Mouse (Mus musculus) neural tube, embryonic 12.5 days (tissue): ENCODE results near the gene Hdac7. TPM values are rescaled to one million over a fixed set of nuclear protein-coding genes. Genes with fewer than 3 reads are reported as not detected.

Experiments used
- ATAC-seq: fragments of 200-750 bp; cut with Nextera tagmentation; 2 replicates; pipeline ENCODE4 v1.8.0; 2017; ENCODE audit warnings: low read depth, mild to moderate bottlenecking, moderate TSS enrichment, moderate library complexity; ENCODE audit not compliant: low FRiP score
- H3K27ac ChIP-seq: fragments of 300-500 bp; sonication (generic); 2 replicates; pipeline ENCODE4 v1.5.1; 2016
- H3K27me3 ChIP-seq: fragments of 300-500 bp; sonication (generic); replicated peaks from 2 replicates; pipeline ENCODE4 v1.6.1; 2016; ENCODE audit warnings: mild to moderate bottlenecking
- H3K36me3 ChIP-seq: fragments of 300-500 bp; sonication (generic); 2 replicates; pipeline ENCODE4 v1.6.1; 2016; ENCODE audit warnings: mild to moderate bottlenecking
- H3K4me1 ChIP-seq: fragments of 300-500 bp; sonication (generic); 2 replicates; pipeline ENCODE4 v1.6.1; 2016
- H3K4me2 ChIP-seq: fragments of 300-500 bp; sonication (generic); replicated peaks from 2 replicates; pipeline ENCODE4 v1.6.1; 2016; ENCODE audit warnings: mild to moderate bottlenecking
- H3K4me3 ChIP-seq: fragments of 300-500 bp; sonication (generic); 2 replicates; pipeline ENCODE4 v1.5.1; 2016
- H3K9ac ChIP-seq: fragments of 300-500 bp; sonication (generic); 2 replicates; pipeline ENCODE4 v1.6.1; 2016; ENCODE audit warnings: mild to moderate bottlenecking
- H3K9me3 ChIP-seq: fragments of 300-500 bp; sonication (generic); 2 replicates; pipeline ENCODE4 v1.6.1; 2016; ENCODE audit warnings: mild to moderate bottlenecking
- WGBS: fragments of 180-500 bp; shearing (Covaris S2); methylation state at CpG from one replicate; pipeline ENCODE4 v1.1.7; 2016; 5-methylcytosine and 5-hydroxymethylcytosine counted together
- polyA plus RNA-seq: library from polyadenylated mRNA; unstranded; fragments of >200 nt; fragmentation: Nextera tagmentation; extraction: Ambion mirVana; gene quantifications from 2 replicates; pipeline ENCODE4 v1.2.1, GENCODE M21; 2016

Hdac7 gene
- polyA plus RNA-seq, 1 experiment from 2014 or later, result 29.7 TPM

GRCm38 (mm10) chr15:97808532-97808931 is 35.8 kb downstream of the Hdac7 start:
- Histone ChIP-seq H3K4me2 (no peak overlapping the region), H3K4me1 (peaks cover 18% of the 10 kb centered on the region), H3K27ac (no peak overlapping the region), H3K27me3 (no peaks in the 10 kb centered on the region), H3K36me3 (peaks cover 59% of the 10 kb centered on the region), H3K9ac (no peak overlapping the region), H3K4me3 (no peak overlapping the region), H3K9me3 (no peaks in the 10 kb centered on the region)
- 88% methylated on average over 14 of the region's 14 CpGs for WGBS
- no peak for ATAC-seq

GRCm38 (mm10) chr15:97807867-97808266 is 36.4 kb downstream of the Hdac7 start:
- WGBS, result 82% methylated on average over 12 of the region's 12 CpGs
- no peak overlapping the region for H3K27ac ChIP-seq
- H3K9me3 ChIP-seq, result no peaks in the 10 kb centered on the region
- peaks cover 59% of the 10 kb centered on the region for H3K36me3 ChIP-seq
- no peak overlapping the region for H3K9ac ChIP-seq
- H3K4me2 ChIP-seq, result no peak overlapping the region
- peaks cover 13% of the 10 kb centered on the region for H3K4me1 ChIP-seq
- ATAC-seq, result no peak
- H3K27me3 ChIP-seq, result no peaks in the 10 kb centered on the region
- H3K4me3 ChIP-seq, result no peak overlapping the region

GRCm38 (mm10) chr15:97802575-97802974 is 41.7 kb downstream of the Hdac7 start:
- H3K4me1 ChIP-seq, result peaks cover 23% of the 10 kb centered on the region; the same call in 1 of the 2 replicates
- H3K27ac ChIP-seq, result no peak overlapping the region
- WGBS, result 12% methylated on average over 13 of the region's 13 CpGs
- H3K9ac ChIP-seq, result no peak overlapping the region
- no peaks in the 10 kb centered on the region for H3K9me3 ChIP-seq
- H3K27me3 ChIP-seq, result no peaks in the 10 kb centered on the region
- H3K36me3 ChIP-seq, result peaks cover 43% of the 10 kb centered on the region
- no peak overlapping the region for H3K4me3 ChIP-seq
- H3K4me2 ChIP-seq, result peak overlapping the region; percentile 44
- peak; percentile 61 for ATAC-seq

DNA sequence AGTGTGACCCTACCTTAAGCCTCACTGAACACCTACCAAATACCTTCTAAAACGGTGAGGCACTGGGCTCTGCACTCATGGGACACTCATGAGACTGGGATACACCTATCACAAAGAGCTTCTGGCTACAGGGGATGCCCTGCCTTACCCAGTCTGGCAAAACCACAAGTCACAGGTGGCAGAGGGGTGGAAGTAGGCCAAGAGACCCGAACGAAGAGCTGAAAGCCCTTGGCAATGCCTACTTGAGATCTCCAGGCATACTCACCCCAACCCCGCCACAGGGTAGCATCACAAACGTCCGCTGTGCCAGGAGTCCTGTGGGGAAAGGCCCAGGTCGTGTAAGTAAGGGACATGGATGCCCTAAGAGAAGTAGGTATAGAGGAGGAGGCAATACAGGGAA is 42.5 kb downstream of the Hdac7 start:
- Histone ChIP-seq H3K9me3 (no peaks in the 10 kb centered on the region), H3K27ac (no peak overlapping the region), H3K4me2 (peak overlapping the region; percentile 44; the same call in 1 of the 2 replicates), H3K27me3 (no peaks in the 10 kb centered on the region), H3K4me1 (peaks cover 23% of the 10 kb centered on the region; the same call in 1 of the 2 replicates), H3K9ac (no peak overlapping the region), H3K36me3 (peaks cover 43% of the 10 kb centered on the region), H3K4me3 (no peak overlapping the region)
- no peak for ATAC-seq
- 85% methylated on average over 7 of the region's 7 CpGs for WGBS

DNA sequence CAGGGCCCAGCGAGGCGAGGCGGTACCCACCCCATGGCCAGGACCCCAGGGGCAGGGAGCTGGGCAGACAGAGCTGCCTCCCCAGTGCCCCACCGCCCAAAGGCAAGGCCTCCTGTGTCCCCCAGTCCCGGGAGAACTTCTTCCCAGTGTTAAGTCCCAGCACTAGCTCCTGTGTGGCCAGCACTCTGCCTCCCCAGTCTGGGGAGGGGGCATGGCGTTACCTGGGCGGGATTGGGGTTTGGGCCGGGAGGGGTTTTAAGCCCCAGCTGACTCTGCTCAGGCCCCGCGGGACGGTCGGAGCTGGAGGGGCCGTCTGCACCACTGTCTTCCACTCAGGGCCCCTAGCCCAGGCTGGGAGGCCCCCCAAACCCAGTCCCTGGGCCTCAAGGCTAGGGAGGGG is 43.4 kb downstream of the Hdac7 start:
- Histone ChIP-seq H3K36me3 (peaks cover 45% of the 10 kb centered on the region), H3K9ac (no peak overlapping the region), H3K4me2 (no peak overlapping the region), H3K27me3 (no peaks in the 10 kb centered on the region), H3K4me1 (peaks cover 23% of the 10 kb centered on the region; the same call in 1 of the 2 replicates), H3K27ac (no peak overlapping the region), H3K9me3 (no peaks in the 10 kb centered on the region), H3K4me3 (no peak overlapping the region)
- WGBS, result 88% methylated on average over 13 of the region's 13 CpGs
- ATAC-seq, result no peak

- peaks cover 52% of the 10 kb centered on the region for H3K36me3 ChIP-seq
- no peak for ATAC-seq
Observed at GRCm38 (mm10) chr15:97799446-97799845, 44.9 kb downstream of the Hdac7 start.

DNA sequence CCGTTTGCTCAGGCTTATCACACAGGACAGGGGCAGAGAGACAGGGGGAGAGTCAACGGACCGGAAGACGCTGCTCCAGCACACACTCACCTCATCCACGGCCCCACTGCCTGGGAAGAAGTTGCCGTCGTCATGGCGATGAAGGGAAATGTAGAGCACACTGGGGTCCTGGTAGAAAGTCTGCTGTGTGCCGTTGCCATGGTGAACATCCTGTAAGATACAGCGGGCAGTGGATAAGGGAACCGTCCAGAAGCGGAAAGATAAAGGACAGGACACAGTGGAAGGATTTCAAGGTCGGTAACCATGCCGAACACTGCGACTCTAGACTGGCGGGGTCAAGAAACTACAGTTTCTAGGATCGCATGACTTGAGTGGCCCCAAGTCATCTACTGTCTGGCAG is 46.2 kb downstream of the Hdac7 start:
- H3K9me3 ChIP-seq, result no peaks in the 10 kb centered on the region
- H3K4me2 ChIP-seq, result peak overlapping the region; percentile 9; the same call in 1 of the 2 replicates
- peaks cover 23% of the 10 kb centered on the region; the same call in 1 of the 2 replicates for H3K4me1 ChIP-seq
- H3K27ac ChIP-seq, result no peak overlapping the region
- peak; percentile 60; the same call in 1 of the 2 replicates for ATAC-seq
- no peak overlapping the region for H3K9ac ChIP-seq
- no peak overlapping the region for H3K4me3 ChIP-seq
- peaks cover 65% of the 10 kb centered on the region for H3K36me3 ChIP-seq
- H3K27me3 ChIP-seq, result no peaks in the 10 kb centered on the region
- WGBS, result 33% methylated on average over 17 of the region's 17 CpGs

More at GRCm38 (mm10) chr15:97799446-97799845, 44.9 kb downstream of the Hdac7 start:
- Histone ChIP-seq H3K9ac (no peak overlapping the region), H3K9me3 (no peaks in the 10 kb centered on the region), H3K27ac (no peak overlapping the region), H3K4me2 (no peak overlapping the region), H3K4me1 (peaks cover 23% of the 10 kb centered on the region; the same call in 1 of the 2 replicates), H3K4me3 (no peak overlapping the region), H3K27me3 (no peaks in the 10 kb centered on the region)
- WGBS, result 91% methylated on average over 11 of the region's 11 CpGs

DNA sequence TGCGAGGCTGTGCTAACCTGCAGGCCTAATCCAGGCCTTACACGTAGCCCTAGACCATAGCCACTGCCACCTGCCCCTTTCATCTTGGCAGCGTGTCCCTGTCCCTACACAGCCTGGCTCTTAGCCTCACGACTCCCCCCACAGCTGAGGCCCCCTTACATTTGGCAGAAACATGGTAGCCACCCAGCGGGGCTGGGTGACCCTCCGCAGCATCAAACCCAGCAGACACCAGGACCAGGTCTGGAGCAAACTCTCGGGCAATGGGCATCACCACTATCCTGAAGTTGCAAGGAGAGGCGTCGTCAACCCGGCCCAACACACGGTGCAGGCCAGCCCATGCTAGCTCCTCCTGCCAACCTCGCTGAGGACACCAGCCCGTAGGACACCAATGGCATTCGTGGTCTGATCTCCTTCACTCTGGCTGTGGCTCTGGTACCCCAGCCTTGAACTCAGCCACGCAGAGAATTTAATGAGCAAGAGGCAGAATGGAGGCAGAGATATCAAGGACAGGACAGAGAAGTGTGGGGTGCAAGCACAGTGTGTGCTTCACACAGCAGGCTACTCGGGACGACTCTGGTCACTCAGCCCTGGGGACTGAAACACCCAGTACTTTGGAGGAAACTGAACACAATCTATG is 47.5 kb downstream of the Hdac7 start:
- Histone ChIP-seq H3K36me3 (peaks cover 72% of the 10 kb centered on the region), H3K4me1 (peaks cover 13% of the 10 kb centered on the region; the same call in 1 of the 2 replicates), H3K9ac (no peak overlapping the region), H3K9me3 (no peaks in the 10 kb centered on the region), H3K27me3 (no peaks in the 10 kb centered on the region), H3K4me2 (no peak overlapping the region), H3K27ac (no peak overlapping the region), H3K4me3 (no peak overlapping the region)
- WGBS, result 94% methylated on average over 17 of the region's 17 CpGs
- no peak for ATAC-seq

- peaks cover 74% of the 10 kb centered on the region for H3K36me3 ChIP-seq
Observed at GRCm38 (mm10) chr15:97795559-97796235, 48.6 kb downstream of the Hdac7 start.

DNA sequence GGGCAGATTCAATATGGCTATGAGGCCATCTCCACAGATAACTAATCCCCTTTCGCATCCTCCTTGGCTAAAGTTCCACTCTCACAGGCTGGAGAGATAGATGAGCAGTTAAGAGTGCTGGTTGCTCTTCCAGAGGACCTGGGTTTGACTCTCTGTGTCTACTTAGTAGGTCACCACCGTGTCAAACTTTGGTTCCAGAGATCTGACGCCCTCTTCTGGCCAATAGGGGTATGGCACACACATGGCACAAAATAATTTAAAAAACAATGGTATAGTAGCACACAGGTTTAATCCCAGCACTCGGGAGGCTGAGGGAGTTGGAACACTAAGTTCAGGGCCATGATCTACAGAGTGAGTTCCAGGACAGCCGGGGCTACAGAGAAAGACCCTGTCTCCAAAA is 50.0 kb downstream of the Hdac7 start:
- WGBS, result 74% methylated on average over 5 of the region's 5 CpGs
- H3K27me3 ChIP-seq, result no peaks in the 10 kb centered on the region
- no peak overlapping the region for H3K4me2 ChIP-seq
- no peak overlapping the region for H3K4me3 ChIP-seq
- no peaks in the 10 kb centered on the region for H3K9me3 ChIP-seq
- H3K36me3 ChIP-seq, result peaks cover 67% of the 10 kb centered on the region
- ATAC-seq, result no peak
- no peak overlapping the region for H3K27ac ChIP-seq
- peaks cover 13% of the 10 kb centered on the region; the same call in 1 of the 2 replicates for H3K4me1 ChIP-seq
- H3K9ac ChIP-seq, result no peak overlapping the region

More at GRCm38 (mm10) chr15:97795559-97796235, 48.6 kb downstream of the Hdac7 start:
- H3K9ac ChIP-seq, result no peak overlapping the region
- H3K27me3 ChIP-seq, result no peaks in the 10 kb centered on the region
- no peak overlapping the region for H3K4me2 ChIP-seq
- no peak for ATAC-seq
- H3K4me1 ChIP-seq, result peaks cover 13% of the 10 kb centered on the region; the same call in 1 of the 2 replicates
- no peak overlapping the region for H3K4me3 ChIP-seq
- 95% methylated on average over 10 of the region's 10 CpGs for WGBS
- no peaks in the 10 kb centered on the region for H3K9me3 ChIP-seq
- no peak overlapping the region for H3K27ac ChIP-seq

DNA sequence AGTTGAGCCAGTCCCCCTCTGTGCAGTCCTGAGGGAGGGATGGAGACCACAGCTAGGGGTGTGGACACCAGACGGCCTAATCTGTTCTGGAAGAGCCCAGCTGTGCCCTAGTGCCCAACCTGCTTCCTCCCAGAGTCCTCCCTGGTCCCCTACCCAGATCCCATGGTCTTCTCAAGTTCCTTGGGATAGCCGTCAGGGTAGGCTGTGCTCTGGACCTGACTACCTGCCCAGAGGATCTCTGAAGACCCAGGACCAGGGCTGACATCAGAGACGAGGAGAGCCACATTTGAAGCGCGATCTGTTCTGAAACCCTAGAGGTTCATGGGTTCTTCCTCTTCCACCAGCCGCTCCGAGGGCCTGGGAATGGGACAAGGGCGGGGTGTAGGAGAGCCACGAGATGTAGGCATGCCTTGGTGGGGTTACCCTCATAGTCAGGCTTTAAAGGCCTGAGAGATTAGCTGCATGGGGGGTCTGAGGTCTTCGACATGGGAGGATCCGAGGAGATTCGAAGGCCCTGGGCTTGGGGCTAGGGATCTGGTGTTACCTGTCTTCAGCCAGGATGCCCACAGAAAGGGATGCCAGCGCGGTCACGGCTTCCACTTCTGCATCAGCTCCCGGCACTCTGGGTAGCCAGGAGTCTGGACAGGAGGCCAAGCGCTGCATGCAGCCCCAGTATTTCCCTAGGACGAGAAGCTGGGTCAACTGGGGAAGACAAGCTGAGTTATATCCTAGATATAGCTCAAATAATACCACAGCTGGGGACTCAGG is 50.7 kb downstream of the Hdac7 start:
- Histone ChIP-seq H3K36me3 (peaks cover 64% of the 10 kb centered on the region), H3K27ac (no peak overlapping the region), H3K27me3 (no peaks in the 10 kb centered on the region), H3K9ac (no peak overlapping the region), H3K4me1 (peaks cover 9% of the 10 kb centered on the region; the same call in 1 of the 2 replicates), H3K4me3 (no peak overlapping the region), H3K4me2 (no peak overlapping the region), H3K9me3 (no peaks in the 10 kb centered on the region)
- no peak for ATAC-seq
- WGBS, result 94% methylated on average over 18 of the region's 18 CpGs

GRCm38 (mm10) chr15:97791126-97791700 is 53.1 kb downstream of the Hdac7 start:
- Histone ChIP-seq H3K27ac (no peak overlapping the region), H3K4me3 (no peak overlapping the region), H3K9ac (no peak overlapping the region), H3K4me2 (no peak overlapping the region), H3K27me3 (no peaks in the 10 kb centered on the region), H3K36me3 (peaks cover 46% of the 10 kb centered on the region), H3K4me1 (no peaks in the 10 kb centered on the region), H3K9me3 (no peaks in the 10 kb centered on the region)
- WGBS, result 91% methylated on average over 11 of the region's 11 CpGs
- ATAC-seq, result no peak
